Mouse (Mus musculus): ENCODE results near the gene Chaf1b. TPM values are rescaled to one million over a fixed set of nuclear protein-coding genes. Genes with fewer than 3 reads are reported as not detected.

The Chaf1b gene
- polyA plus RNA-seq (2015; fragmentation: Nextera tagmentation; extraction: Ambion mirVana), result 36.6 and 40.8 TPM in 2 replicates

DNA sequence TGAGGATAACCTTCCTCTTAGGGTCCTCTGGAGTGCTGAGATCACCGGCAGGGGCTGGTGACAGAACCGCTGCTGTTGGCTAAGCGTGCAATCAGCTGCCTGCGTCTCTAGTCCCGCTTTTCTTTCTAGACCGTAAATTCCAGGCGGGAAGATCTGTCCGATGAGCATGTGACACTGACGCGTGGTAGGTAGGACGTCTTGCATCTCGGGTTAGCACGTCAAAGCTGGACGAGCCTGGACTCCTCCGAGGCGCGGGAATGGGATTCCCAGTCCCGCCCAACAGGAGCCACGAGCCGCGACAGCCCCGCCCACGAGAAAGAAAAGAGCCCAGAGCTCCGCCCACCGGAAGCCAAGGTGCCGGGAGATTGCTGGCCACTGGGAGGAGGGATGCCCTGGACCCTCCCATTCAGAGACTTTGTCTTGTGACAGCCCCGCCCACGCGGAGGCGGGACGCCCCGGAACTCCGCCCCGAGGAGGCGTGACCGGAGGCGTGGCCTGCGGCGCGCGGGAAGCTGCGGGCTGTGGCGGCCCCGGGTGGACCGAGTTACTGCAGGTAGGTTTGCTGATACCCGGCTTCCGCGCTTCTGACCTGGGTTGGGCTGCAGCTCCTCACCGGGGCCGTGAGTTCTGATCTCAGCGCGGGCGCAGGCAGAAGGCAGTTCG, at the start of gene Chaf1b:
Gene Chaf1b (plus strand): TSS at position 479 of the 663 bp plus-strand sequence.
- peak within 1 kb of the TSS; percentile 96 for H3K4me2 ChIP-seq (ENCODE audit: low read depth, low read length)
- H3K27ac ChIP-seq (ENCODE audit: low read length), result no peak within 1 kb of the TSS
- peak within 1 kb of the TSS; percentile 84 for H3K9ac ChIP-seq (ENCODE audit: low read length)
- no peaks in the 10 kb centered on the region for H3K27me3 ChIP-seq (ENCODE audit: control insufficient read depth, insufficient read depth, low read length)
- H3K36me3 ChIP-seq (ENCODE audit: control insufficient read depth, insufficient read depth), result peaks cover 8% of the 10 kb centered on the region
- peak; percentile 96 for ATAC-seq (replicated peaks; ENCODE audit: extremely low read depth, insufficient read depth, low FRiP score)
- under 1% methylated on average over 54 of the region's 54 CpGs for WGBS
- peak within 1 kb of the TSS; percentile 90 for H3K4me3 ChIP-seq (ENCODE audit: low read length)
- H3K9me3 ChIP-seq (replicated peaks; ENCODE audit: control insufficient read depth, low read length), result no peaks in the 10 kb centered on the region
- H3K4me1 ChIP-seq (ENCODE audit: control insufficient read depth, insufficient read depth, low read length), result peaks cover 8% of the 10 kb centered on the region; the same call in 1 of the 2 replicates

DNA sequence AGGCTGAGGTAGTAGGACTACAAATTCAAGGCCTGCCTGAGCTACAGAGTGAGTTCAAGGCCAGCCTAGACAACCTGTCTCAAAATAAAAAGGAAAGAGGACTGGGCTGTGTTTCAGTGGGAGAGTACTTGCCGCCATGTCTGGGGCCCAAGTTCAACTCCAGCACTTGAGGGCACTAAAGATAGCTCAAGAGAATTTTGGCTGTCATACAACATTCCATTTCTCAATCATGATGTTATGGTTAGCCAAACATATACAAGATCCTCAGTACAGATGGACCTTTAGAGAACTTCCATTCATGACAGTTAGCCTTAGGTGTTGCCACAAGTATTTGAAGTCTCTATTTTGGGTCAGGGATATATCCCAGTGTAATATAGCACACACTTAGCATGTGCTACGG, 49.6 kb upstream of the Chaf1b start:
- Histone ChIP-seq H3K4me1 (ENCODE audit: control insufficient read depth, insufficient read depth, low read length) (peaks cover 27% of the 10 kb centered on the region), H3K27me3 (ENCODE audit: control insufficient read depth, insufficient read depth, low read length) (no peaks in the 10 kb centered on the region), H3K9ac (ENCODE audit: low read length) (no peak overlapping the region), H3K27ac (ENCODE audit: low read length) (peak overlapping the region; percentile 76), H3K4me2 (ENCODE audit: low read depth, low read length) (peak overlapping the region; percentile 26; the same call in 1 of the 2 replicates), H3K9me3 (replicated peaks; ENCODE audit: control insufficient read depth, low read length) (no peaks in the 10 kb centered on the region; the same call in 1 of the 2 replicates), H3K4me3 (ENCODE audit: low read length) (no peak overlapping the region), H3K36me3 (ENCODE audit: control insufficient read depth, insufficient read depth) (0 out of 2 replicates have a peak, but pooled peaks cover 4% of the 10 kb centered on the region)
- no peak for ATAC-seq (replicated peaks; ENCODE audit: extremely low read depth, insufficient read depth, low FRiP score)
- 40% methylated on average over 2 of the region's 2 CpGs for WGBS

DNA sequence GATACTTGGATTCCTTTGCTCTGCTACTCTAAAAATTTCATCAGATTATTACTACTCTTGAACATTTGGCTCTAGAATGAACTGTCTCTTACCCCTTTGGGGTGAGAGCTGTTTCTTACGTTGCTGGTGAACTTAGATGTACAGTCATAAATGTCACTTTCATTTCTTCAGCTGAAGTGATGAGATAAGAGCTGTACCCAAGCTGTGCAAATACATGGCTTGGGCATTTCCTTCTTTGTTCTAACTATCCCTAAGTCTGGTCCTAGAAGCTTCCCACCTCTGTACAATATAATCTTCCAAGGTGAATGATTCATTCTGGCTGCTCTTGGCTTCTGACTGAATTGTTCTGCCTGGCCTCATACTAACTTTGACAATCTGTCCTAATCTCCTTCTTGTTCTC, 44.7 kb upstream of the Chaf1b start:
- Histone ChIP-seq H3K4me1 (ENCODE audit: control insufficient read depth, insufficient read depth, low read length) (peaks cover 23% of the 10 kb centered on the region), H3K27me3 (ENCODE audit: control insufficient read depth, insufficient read depth, low read length) (no peaks in the 10 kb centered on the region), H3K27ac (ENCODE audit: low read length) (no peak overlapping the region), H3K4me3 (ENCODE audit: low read length) (no peak overlapping the region), H3K9me3 (replicated peaks; ENCODE audit: control insufficient read depth, low read length) (no peaks in the 10 kb centered on the region; the same call in 1 of the 2 replicates), H3K36me3 (ENCODE audit: control insufficient read depth, insufficient read depth) (0 out of 2 replicates have a peak, but pooled peaks cover 9% of the 10 kb centered on the region), H3K4me2 (ENCODE audit: low read depth, low read length) (no peak overlapping the region), H3K9ac (ENCODE audit: low read length) (no peak overlapping the region)
- no peak for ATAC-seq (replicated peaks; ENCODE audit: extremely low read depth, insufficient read depth, low FRiP score)
- 84% methylated on average over 1 of the region's 1 CpGs for WGBS

DNA sequence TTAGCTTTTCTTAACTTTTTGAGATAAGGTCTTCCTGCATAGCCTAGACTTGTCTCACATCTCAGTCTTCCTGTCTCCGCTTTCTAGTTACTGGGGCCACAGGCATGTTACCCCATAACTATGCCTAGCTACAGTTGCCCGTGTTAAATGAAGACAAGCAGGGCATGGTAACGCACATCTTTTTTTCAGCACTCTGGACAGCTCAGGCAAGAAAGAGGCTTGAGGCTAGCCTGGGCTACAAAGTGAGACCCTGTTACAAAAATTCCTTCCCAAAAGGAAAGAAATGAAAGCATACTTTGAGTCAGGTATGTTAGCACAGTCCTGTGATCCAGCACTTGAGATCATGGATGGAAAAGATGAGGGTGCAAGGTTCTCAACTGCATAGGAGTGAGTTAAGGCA, 33.2 kb upstream of the Chaf1b start:
- Histone ChIP-seq H3K4me3 (ENCODE audit: low read length) (no peak overlapping the region), H3K27me3 (ENCODE audit: control insufficient read depth, insufficient read depth, low read length) (no peaks in the 10 kb centered on the region), H3K27ac (ENCODE audit: low read length) (no peak overlapping the region), H3K9me3 (replicated peaks; ENCODE audit: control insufficient read depth, low read length) (no peaks in the 10 kb centered on the region), H3K4me1 (ENCODE audit: control insufficient read depth, insufficient read depth, low read length) (no peaks in the 10 kb centered on the region), H3K36me3 (ENCODE audit: control insufficient read depth, insufficient read depth) (peaks cover 53% of the 10 kb centered on the region), H3K9ac (ENCODE audit: low read length) (no peak overlapping the region), H3K4me2 (ENCODE audit: low read depth, low read length) (no peak overlapping the region)
- WGBS, result 93% methylated on average over 3 of the region's 3 CpGs
- ATAC-seq (replicated peaks; ENCODE audit: extremely low read depth, insufficient read depth, low FRiP score), result no peak

DNA sequence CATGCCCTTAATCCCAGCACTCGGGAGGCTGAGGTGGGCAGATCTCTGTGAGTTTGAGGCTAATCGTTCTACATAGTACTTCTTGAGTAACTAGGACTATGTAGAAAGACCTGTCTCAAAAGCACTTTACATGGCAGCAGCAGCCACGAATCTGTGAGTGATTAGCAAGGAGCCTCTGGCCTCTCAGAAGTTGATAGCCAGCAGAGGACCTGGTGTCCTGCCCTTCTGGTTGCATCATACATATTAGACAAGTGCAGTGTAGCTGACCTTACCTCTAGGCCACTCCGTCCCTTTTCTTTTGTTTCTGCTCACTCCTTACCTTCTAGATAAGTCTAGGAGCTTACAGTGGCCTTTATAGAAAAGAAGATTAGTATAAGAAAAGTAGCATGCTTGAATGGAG, 23.7 kb upstream of the Chaf1b start:
- H3K9me3 ChIP-seq (replicated peaks; ENCODE audit: control insufficient read depth, low read length), result no peaks in the 10 kb centered on the region
- H3K4me2 ChIP-seq (ENCODE audit: low read depth, low read length), result no peak overlapping the region
- peaks cover 58% of the 10 kb centered on the region for H3K36me3 ChIP-seq (ENCODE audit: control insufficient read depth, insufficient read depth)
- H3K27me3 ChIP-seq (ENCODE audit: control insufficient read depth, insufficient read depth, low read length), result no peaks in the 10 kb centered on the region
- no peaks in the 10 kb centered on the region for H3K4me1 ChIP-seq (ENCODE audit: control insufficient read depth, insufficient read depth, low read length)
- no peak overlapping the region for H3K4me3 ChIP-seq (ENCODE audit: low read length)
- 84% methylated on average over 4 of the region's 4 CpGs for WGBS
- no peak overlapping the region for H3K27ac ChIP-seq (ENCODE audit: low read length)
- no peak overlapping the region for H3K9ac ChIP-seq (ENCODE audit: low read length)
- ATAC-seq (replicated peaks; ENCODE audit: extremely low read depth, insufficient read depth, low FRiP score), result no peak

DNA sequence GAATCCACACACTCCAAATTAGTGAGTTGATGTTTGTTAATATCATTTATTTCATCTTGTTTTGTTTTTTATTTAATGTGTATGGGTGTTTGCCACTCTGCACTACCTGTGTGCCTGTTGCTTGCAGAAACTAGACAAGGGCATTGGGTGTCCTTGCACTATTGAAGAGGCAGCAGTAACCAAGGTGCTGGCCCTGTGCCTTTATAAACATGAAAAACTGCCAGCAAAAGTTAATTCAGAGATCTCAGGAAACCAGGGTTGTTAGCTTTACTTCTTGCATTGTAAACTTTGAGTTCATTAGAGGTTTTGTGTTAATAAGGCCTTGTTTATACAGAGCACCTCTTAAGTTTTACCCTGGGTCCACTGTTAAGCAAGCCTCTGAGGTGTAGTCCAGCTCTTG, 23.0 kb upstream of the Chaf1b start:
- H3K9me3 ChIP-seq (replicated peaks; ENCODE audit: control insufficient read depth, low read length), result no peaks in the 10 kb centered on the region
- H3K4me2 ChIP-seq (ENCODE audit: low read depth, low read length), result no peak overlapping the region
- ATAC-seq (replicated peaks; ENCODE audit: extremely low read depth, insufficient read depth, low FRiP score), result no peak
- H3K27ac ChIP-seq (ENCODE audit: low read length), result no peak overlapping the region
- no peak overlapping the region for H3K9ac ChIP-seq (ENCODE audit: low read length)
- no peaks in the 10 kb centered on the region for H3K27me3 ChIP-seq (ENCODE audit: control insufficient read depth, insufficient read depth, low read length)
- no peak overlapping the region for H3K4me3 ChIP-seq (ENCODE audit: low read length)
- peaks cover 61% of the 10 kb centered on the region for H3K36me3 ChIP-seq (ENCODE audit: control insufficient read depth, insufficient read depth)
- no peaks in the 10 kb centered on the region for H3K4me1 ChIP-seq (ENCODE audit: control insufficient read depth, insufficient read depth, low read length)

DNA sequence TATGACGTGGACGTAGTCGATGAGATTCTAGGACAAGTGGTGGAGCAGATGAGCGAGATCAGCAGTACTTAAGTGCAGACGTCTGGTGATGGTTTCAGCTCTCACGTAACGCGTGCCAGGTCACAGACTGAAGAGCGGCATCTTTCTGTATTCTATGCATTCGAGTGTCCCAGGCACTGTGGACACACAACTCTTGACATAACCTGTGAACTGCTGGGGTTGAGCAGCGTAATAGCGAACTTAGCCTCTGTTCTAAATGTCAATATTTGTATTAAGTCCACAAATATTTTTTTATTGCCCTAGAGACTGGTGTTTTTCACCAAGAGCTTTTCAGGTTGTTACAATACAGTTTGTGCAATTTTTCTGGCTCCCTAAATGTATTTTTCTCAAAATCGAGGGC, 8.9 kb upstream of the Chaf1b start:
- H3K4me3 ChIP-seq (ENCODE audit: low read length), result no peak overlapping the region
- H3K9ac ChIP-seq (ENCODE audit: low read length), result no peak overlapping the region
- H3K27ac ChIP-seq (ENCODE audit: low read length), result no peak overlapping the region
- no peaks in the 10 kb centered on the region for H3K27me3 ChIP-seq (ENCODE audit: control insufficient read depth, insufficient read depth, low read length)
- 87% methylated on average over 13 of the region's 13 CpGs for WGBS
- H3K4me1 ChIP-seq (ENCODE audit: control insufficient read depth, insufficient read depth, low read length), result no peaks in the 10 kb centered on the region
- ATAC-seq (replicated peaks; ENCODE audit: extremely low read depth, insufficient read depth, low FRiP score), result no peak
- no peaks in the 10 kb centered on the region for H3K9me3 ChIP-seq (replicated peaks; ENCODE audit: control insufficient read depth, low read length)
- H3K36me3 ChIP-seq (ENCODE audit: control insufficient read depth, insufficient read depth), result peaks cover 56% of the 10 kb centered on the region
- no peak overlapping the region for H3K4me2 ChIP-seq (ENCODE audit: low read depth, low read length)

DNA sequence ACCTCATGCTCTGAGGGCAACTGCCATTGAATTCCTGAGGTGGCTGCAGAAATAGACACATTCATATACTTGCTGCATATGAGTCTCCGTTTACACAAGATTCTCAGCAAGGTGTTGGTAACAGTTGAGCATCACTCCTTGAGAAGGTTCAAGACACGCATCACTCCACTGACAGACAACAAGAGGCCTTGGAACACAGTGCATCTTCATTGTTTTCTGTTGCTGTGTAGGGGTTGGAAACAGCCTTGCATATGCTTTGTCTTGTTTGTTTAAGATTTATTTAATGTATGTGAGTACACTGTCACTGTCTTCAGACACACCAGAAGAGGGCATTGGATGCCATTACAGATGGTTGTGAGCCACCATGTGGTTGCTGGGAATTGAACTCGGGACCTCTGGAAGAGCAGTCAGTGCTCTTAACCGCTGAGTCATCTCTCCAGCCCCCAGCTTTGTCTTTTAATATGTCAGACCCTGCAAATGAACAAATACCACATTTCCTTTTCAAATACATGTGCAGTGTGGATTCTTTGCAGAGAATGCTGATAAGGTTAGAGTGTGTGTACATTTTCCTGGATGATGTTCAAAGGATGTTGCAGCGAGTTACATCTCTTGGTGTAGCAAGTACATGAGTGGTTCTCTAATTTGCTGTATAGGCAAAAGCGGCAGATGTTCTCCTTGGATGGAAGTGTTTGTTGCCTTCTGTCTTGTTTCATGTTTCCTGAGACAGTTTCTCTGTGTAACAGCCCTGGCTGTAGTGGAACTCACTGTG, 5.9 kb upstream of the Chaf1b start:
- no peak for ATAC-seq (replicated peaks; ENCODE audit: extremely low read depth, insufficient read depth, low FRiP score)
- Histone ChIP-seq H3K4me2 (ENCODE audit: low read depth, low read length) (no peak overlapping the region), H3K4me3 (ENCODE audit: low read length) (no peak overlapping the region), H3K9me3 (replicated peaks; ENCODE audit: control insufficient read depth, low read length) (no peaks in the 10 kb centered on the region), H3K9ac (ENCODE audit: low read length) (no peak overlapping the region), H3K36me3 (ENCODE audit: control insufficient read depth, insufficient read depth) (peaks cover 33% of the 10 kb centered on the region), H3K4me1 (ENCODE audit: control insufficient read depth, insufficient read depth, low read length) (no peaks in the 10 kb centered on the region), H3K27me3 (ENCODE audit: control insufficient read depth, insufficient read depth, low read length) (no peaks in the 10 kb centered on the region), H3K27ac (ENCODE audit: low read length) (no peak overlapping the region)
- 75% methylated on average over 6 of the region's 6 CpGs for WGBS

DNA sequence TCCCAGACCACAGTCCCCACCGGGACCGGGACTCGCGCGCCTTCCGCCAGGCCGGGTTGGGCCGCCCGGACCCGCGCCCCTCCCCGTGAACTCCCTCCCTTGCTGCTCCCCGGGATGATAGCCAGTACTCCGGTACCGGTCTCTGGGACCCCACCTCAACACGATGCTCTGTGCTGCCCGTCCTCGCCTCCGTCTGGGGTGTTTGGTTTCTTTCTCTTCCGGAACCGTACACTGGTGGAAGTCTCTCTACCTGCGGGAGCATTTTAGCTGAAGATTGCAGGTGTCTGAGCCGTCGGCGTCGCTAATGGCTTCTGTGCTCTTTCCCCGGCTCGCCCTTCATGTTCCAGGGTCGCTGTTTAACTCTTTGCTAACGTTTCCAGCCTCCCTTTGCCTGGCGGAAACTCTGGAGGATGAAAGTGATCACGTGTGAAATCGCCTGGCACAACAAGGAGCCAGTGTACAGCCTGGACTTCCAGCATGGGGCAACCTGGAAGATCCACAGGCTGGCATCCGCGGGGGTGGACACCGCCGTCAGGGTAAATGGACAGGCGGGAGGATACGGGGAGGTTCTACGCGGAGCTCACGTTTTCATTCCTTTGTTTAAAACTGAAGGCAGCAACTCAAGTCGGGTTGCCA, 503 bp downstream of the Chaf1b start:
- Histone ChIP-seq H3K4me3 (ENCODE audit: low read length) (peak overlapping the region; percentile 90), H3K36me3 (ENCODE audit: control insufficient read depth, insufficient read depth) (peaks cover 8% of the 10 kb centered on the region), H3K9ac (ENCODE audit: low read length) (peak overlapping the region; percentile 84), H3K27me3 (ENCODE audit: control insufficient read depth, insufficient read depth, low read length) (no peaks in the 10 kb centered on the region), H3K9me3 (replicated peaks; ENCODE audit: control insufficient read depth, low read length) (no peaks in the 10 kb centered on the region), H3K4me1 (ENCODE audit: control insufficient read depth, insufficient read depth, low read length) (peaks cover 8% of the 10 kb centered on the region; the same call in 1 of the 2 replicates), H3K27ac (ENCODE audit: low read length) (no peak overlapping the region), H3K4me2 (ENCODE audit: low read depth, low read length) (peak overlapping the region; percentile 96)
- WGBS, result under 1% methylated on average over 43 of the region's 43 CpGs
- no peak; the same call in 1 of the 2 replicates for ATAC-seq (replicated peaks; ENCODE audit: extremely low read depth, insufficient read depth, low FRiP score)

Data from heart, embryonic 16.5 days (tissue).